Mouse (Mus musculus): ENCODE data around the gene Hectd1.

GRCm38 (mm10) chr12:51843576-51844520 lies 14.5 kb upstream of the Hectd1 start:
- TF ChIP-seq CTCF (IDR thresholded peaks at IDR 0.05; ENCODE audit: borderline replicate concordance, insufficient read depth, low read length) (no peak), POLR2A (IDR thresholded peaks at IDR 0.05; ENCODE audit: low read depth, low read length) (no peak)
